Mouse (Mus musculus): ENCODE data around the gene Efhd1. TPM values are rescaled to one million over a fixed set of nuclear protein-coding genes. Genes with fewer than 3 reads are reported as not detected.

Efhd1 gene
- polyA plus RNA-seq, 1 experiment = 483 TPM

GRCm38 (mm10) chr1:87270204-87270603 is 6.0 kb downstream of the Efhd1 start:
- Histone ChIP-seq H3K27ac (ENCODE audit: control insufficient read depth, insufficient read depth, low read depth, low read length) (no peak overlapping the region), H3K36me3 (ENCODE audit: control insufficient read depth, insufficient read depth, low read length) (no peaks in the 10 kb centered on the region)
- TF ChIP-seq CTCF (IDR thresholded peaks at IDR 0.05; ENCODE audit: control insufficient read depth, insufficient read depth, insufficient replicate concordance, low read depth, low read length) (no peak), POLR2A (IDR thresholded peaks at IDR 0.05; ENCODE audit: control insufficient read depth, low read depth, low read length) (no peak)

DNA sequence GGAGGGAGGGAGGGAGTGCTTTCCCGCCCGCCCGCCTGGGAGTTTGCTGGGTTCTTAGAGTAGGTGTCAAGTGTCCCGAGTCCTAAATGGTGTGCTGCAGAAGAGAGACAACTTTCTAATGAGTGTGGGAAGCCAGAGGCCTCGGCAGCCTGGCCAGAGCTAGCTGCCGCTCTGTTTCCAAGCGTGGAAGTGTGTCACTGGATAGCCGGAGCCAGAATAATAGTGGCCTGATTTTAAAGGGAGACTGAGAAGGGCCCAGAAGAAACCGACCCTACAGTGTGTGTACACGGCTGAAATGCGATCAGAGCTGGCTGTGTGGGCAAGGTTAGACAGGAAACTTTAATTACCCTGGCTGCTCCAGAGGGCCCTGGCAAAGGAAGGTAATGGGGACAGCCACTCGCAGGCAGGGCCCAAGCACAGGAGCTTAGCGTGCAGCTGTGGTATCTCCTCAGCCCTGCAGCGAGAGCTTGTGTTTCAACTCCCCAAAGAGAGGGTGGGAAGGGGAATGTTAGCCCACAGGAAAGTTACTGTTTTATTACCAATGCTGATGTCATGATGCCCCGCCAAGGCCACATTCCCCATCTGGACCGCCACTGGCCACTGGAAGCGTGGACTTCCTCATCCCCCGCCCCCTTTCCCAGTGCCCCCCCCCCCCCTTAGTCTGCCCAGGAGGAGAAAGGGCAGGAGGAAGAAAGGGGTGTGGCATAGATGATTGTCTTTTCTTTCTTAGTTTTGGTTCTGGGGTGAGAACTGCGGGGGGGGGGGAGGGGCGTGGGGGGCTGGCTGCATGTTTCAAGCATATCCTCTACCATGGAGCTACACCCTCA is 6.7 kb downstream of the Efhd1 start:
- Histone ChIP-seq H3K36me3 (ENCODE audit: control insufficient read depth, insufficient read depth, low read length) (no peaks in the 10 kb centered on the region), H3K4me3 (ENCODE audit: control insufficient read depth, low read depth, low read length) (no peak overlapping the region), H3K4me1 (ENCODE audit: control insufficient read depth, insufficient read depth, low read length) (peaks cover 12% of the 10 kb centered on the region), H3K27me3 (ENCODE audit: control insufficient read depth, insufficient read depth, low read length) (no peaks in the 10 kb centered on the region), H3K27ac (ENCODE audit: control insufficient read depth, insufficient read depth, low read depth, low read length) (peak overlapping the region; percentile 83)
- TF ChIP-seq CTCF (IDR thresholded peaks at IDR 0.05; ENCODE audit: control insufficient read depth, insufficient read depth, insufficient replicate concordance, low read depth, low read length) = no peak
- TF ChIP-seq POLR2A (IDR thresholded peaks at IDR 0.05; ENCODE audit: control insufficient read depth, low read depth, low read length) = no peak

More at GRCm38 (mm10) chr1:87270204-87270603, 6.0 kb downstream of the Efhd1 start:
- Histone ChIP-seq H3K4me3 (ENCODE audit: control insufficient read depth, low read depth, low read length) (no peak overlapping the region), H3K27me3 (ENCODE audit: control insufficient read depth, insufficient read depth, low read length) (no peaks in the 10 kb centered on the region), H3K4me1 (ENCODE audit: control insufficient read depth, insufficient read depth, low read length) (peaks cover 17% of the 10 kb centered on the region)

- H3K4me3 ChIP-seq (ENCODE audit: control insufficient read depth, low read depth, low read length) = no peak overlapping the region
- no peaks in the 10 kb centered on the region for H3K27me3 ChIP-seq (ENCODE audit: control insufficient read depth, insufficient read depth, low read length)
- TF ChIP-seq CTCF (IDR thresholded peaks at IDR 0.05; ENCODE audit: control insufficient read depth, insufficient read depth, insufficient replicate concordance, low read depth, low read length) (no peak), POLR2A (IDR thresholded peaks at IDR 0.05; ENCODE audit: control insufficient read depth, low read depth, low read length) (no peak)
- peak overlapping the region; percentile 18 for H3K27ac ChIP-seq (ENCODE audit: control insufficient read depth, insufficient read depth, low read depth, low read length)
- H3K4me1 ChIP-seq (ENCODE audit: control insufficient read depth, insufficient read depth, low read length) = peaks cover 9% of the 10 kb centered on the region
- no peaks in the 10 kb centered on the region for H3K36me3 ChIP-seq (ENCODE audit: control insufficient read depth, insufficient read depth, low read length)
Measured at GRCm38 (mm10) chr1:87271596-87271995, 7.4 kb downstream of the Efhd1 start.

- H3K27me3 ChIP-seq (ENCODE audit: control insufficient read depth, insufficient read depth, low read length) = no peaks in the 10 kb centered on the region
- TF ChIP-seq POLR2A (IDR thresholded peaks at IDR 0.05; ENCODE audit: control insufficient read depth, low read depth, low read length) (no peak), CTCF (IDR thresholded peaks at IDR 0.05; ENCODE audit: control insufficient read depth, insufficient read depth, insufficient replicate concordance, low read depth, low read length) (no peak)
- H3K4me1 ChIP-seq (ENCODE audit: control insufficient read depth, insufficient read depth, low read length) = peaks cover 9% of the 10 kb centered on the region
- H3K36me3 ChIP-seq (ENCODE audit: control insufficient read depth, insufficient read depth, low read length) = no peaks in the 10 kb centered on the region
- no peak overlapping the region for H3K4me3 ChIP-seq (ENCODE audit: control insufficient read depth, low read depth, low read length)
- H3K27ac ChIP-seq (ENCODE audit: control insufficient read depth, insufficient read depth, low read depth, low read length) = peak overlapping the region; percentile 81
Measured at GRCm38 (mm10) chr1:87272462-87272861, 8.3 kb downstream of the Efhd1 start.

GRCm38 (mm10) chr1:87273514-87273942 is 9.4 kb downstream of the Efhd1 start:
- no peak for TF ChIP-seq CTCF (IDR thresholded peaks at IDR 0.05; ENCODE audit: control insufficient read depth, insufficient read depth, insufficient replicate concordance, low read depth, low read length)
- TF ChIP-seq POLR2A (IDR thresholded peaks at IDR 0.05; ENCODE audit: control insufficient read depth, low read depth, low read length) = no peak
- Histone ChIP-seq H3K27ac (ENCODE audit: control insufficient read depth, insufficient read depth, low read depth, low read length) (peak overlapping the region; percentile 81), H3K4me1 (ENCODE audit: control insufficient read depth, insufficient read depth, low read length) (peaks cover 9% of the 10 kb centered on the region), H3K27me3 (ENCODE audit: control insufficient read depth, insufficient read depth, low read length) (no peaks in the 10 kb centered on the region), H3K36me3 (ENCODE audit: control insufficient read depth, insufficient read depth, low read length) (no peaks in the 10 kb centered on the region), H3K4me3 (ENCODE audit: control insufficient read depth, low read depth, low read length) (no peak overlapping the region)

GRCm38 (mm10) chr1:87274134-87274533 is 10.0 kb downstream of the Efhd1 start:
- no peak for TF ChIP-seq POLR2A (IDR thresholded peaks at IDR 0.05; ENCODE audit: control insufficient read depth, low read depth, low read length)
- TF ChIP-seq CTCF (IDR thresholded peaks at IDR 0.05; ENCODE audit: control insufficient read depth, insufficient read depth, insufficient replicate concordance, low read depth, low read length) = no peak
- H3K36me3 ChIP-seq (ENCODE audit: control insufficient read depth, insufficient read depth, low read length) = no peaks in the 10 kb centered on the region
- peaks cover 9% of the 10 kb centered on the region for H3K4me1 ChIP-seq (ENCODE audit: control insufficient read depth, insufficient read depth, low read length)
- H3K4me3 ChIP-seq (ENCODE audit: control insufficient read depth, low read depth, low read length) = no peak overlapping the region
- no peaks in the 10 kb centered on the region for H3K27me3 ChIP-seq (ENCODE audit: control insufficient read depth, insufficient read depth, low read length)
- H3K27ac ChIP-seq (ENCODE audit: control insufficient read depth, insufficient read depth, low read depth, low read length) = peak overlapping the region; percentile 72

GRCm38 (mm10) chr1:87275151-87275550 is 11.0 kb downstream of the Efhd1 start:
- Histone ChIP-seq H3K4me3 (ENCODE audit: control insufficient read depth, low read depth, low read length) (no peak overlapping the region), H3K27ac (ENCODE audit: control insufficient read depth, insufficient read depth, low read depth, low read length) (no peak overlapping the region), H3K27me3 (ENCODE audit: control insufficient read depth, insufficient read depth, low read length) (no peaks in the 10 kb centered on the region), H3K4me1 (ENCODE audit: control insufficient read depth, insufficient read depth, low read length) (peaks cover 9% of the 10 kb centered on the region), H3K36me3 (ENCODE audit: control insufficient read depth, insufficient read depth, low read length) (no peaks in the 10 kb centered on the region)
- TF ChIP-seq POLR2A (IDR thresholded peaks at IDR 0.05; ENCODE audit: control insufficient read depth, low read depth, low read length) = no peak
- no peak for TF ChIP-seq CTCF (IDR thresholded peaks at IDR 0.05; ENCODE audit: control insufficient read depth, insufficient read depth, insufficient replicate concordance, low read depth, low read length)

All from testis, adult 2 months (tissue).